Mouse (Mus musculus) thymus, postnatal 25 days (tissue): ENCODE measurements around the gene Gpr132.

ENCODE experiments used
- DNase-seq: peaks from one replicate; pipeline ENCODE4 v3.0.0; 2022

Gpr132 gene

GRCm38 (mm10) chr12:112816294-112816693 lies 51.7 kb downstream of the Gpr132 start:
- peak; percentile 82 for DNase-seq

GRCm38 (mm10) chr12:112814682-112815470 lies 53.2 kb downstream of the Gpr132 start:
- DNase-seq = no peak

GRCm38 (mm10) chr12:112813370-112813769 lies 54.7 kb downstream of the Gpr132 start:
- no peak for DNase-seq

GRCm38 (mm10) chr12:112810092-112810885 lies 57.7 kb downstream of the Gpr132 start:
- DNase-seq = no peak

GRCm38 (mm10) chr12:112809641-112810040 lies 58.4 kb downstream of the Gpr132 start:
- DNase-seq = no peak

GRCm38 (mm10) chr12:112808587-112809364 lies 59.3 kb downstream of the Gpr132 start, which contains the start of gene Clba1:
Gene Clba1 (plus strand): TSS chr12:112808937.
- peak; percentile 89 for DNase-seq

GRCm38 (mm10) chr12:112808212-112808586 lies 59.8 kb downstream of the Gpr132 start:
- DNase-seq = no peak

GRCm38 (mm10) chr12:112807796-112808195 lies 60.2 kb downstream of the Gpr132 start:
- DNase-seq = no peak

- no peak for DNase-seq
Observed at GRCm38 (mm10) chr12:112806044-112806443, 62.0 kb downstream of the Gpr132 start.

GRCm38 (mm10) chr12:112804046-112804445 lies 64.0 kb downstream of the Gpr132 start:
- DNase-seq = no peak

GRCm38 (mm10) chr12:112802917-112803316 lies 65.1 kb downstream of the Gpr132 start:
- no peak for DNase-seq

GRCm38 (mm10) chr12:112801864-112802846 lies 65.9 kb downstream of the Gpr132 start, which contains the start of gene Ahnak2:
Gene Ahnak2 (minus strand): TSS chr12:112802657.
- no peak for DNase-seq
